Mouse (Mus musculus) G1E (cell line): ENCODE results near the gene Rasal1. TPM values are rescaled to one million over a fixed set of nuclear protein-coding genes. Genes with fewer than 3 reads are reported as not detected.
A peak's percentile ranks its signal among the peaks of the same experiment; 100 is the strongest.

Experiments
- ATAC-seq: 2 replicates; pipeline ENCODE4 v1.8.0; 2016; ENCODE audit warnings: mild to moderate bottlenecking; ENCODE audit not compliant: insufficient number of reproducible peaks, poor library complexity, low FRiP score, severe bottlenecking; ENCODE audit errors: extremely low read depth
- DNase-seq: peaks from one replicate; pipeline ENCODE4 v3.0.0; 2012; ENCODE audit warnings: low spot score
- H3K27me3 ChIP-seq: 2 replicates; pipeline ENCODE4 v1.6.1; 2012; ENCODE audit warnings: mild to moderate bottlenecking, low read length, inconsistent platforms; ENCODE audit not compliant: insufficient read depth
- H3K36me3 ChIP-seq: replicated peaks from 2 replicates; pipeline ENCODE3; 2012; ENCODE audit warnings: mild to moderate bottlenecking, inconsistent platforms
- H3K4me1 ChIP-seq: 2 replicates; pipeline ENCODE4 v1.6.1; 2012; ENCODE audit warnings: low read depth, low read length, inconsistent platforms, mixed read lengths; ENCODE audit not compliant: insufficient read depth
- H3K4me3 ChIP-seq: 2 replicates; pipeline ENCODE4 v1.5.1; 2012; ENCODE audit warnings: low read depth, mild to moderate bottlenecking, inconsistent platforms, low read length, moderate library complexity, mixed read lengths
- H3K9me3 ChIP-seq: replicated peaks from 2 replicates; pipeline ENCODE4 v1.6.1; 2012; ENCODE audit warnings: inconsistent platforms
- CTCF ChIP-seq: IDR thresholded peaks from 2 replicates; pipeline ENCODE4 v1.5.1; 2012; ENCODE audit warnings: low read depth, low read length, inconsistent platforms, mixed read lengths
- GATA1 ChIP-seq: IDR thresholded peaks from 2 replicates; pipeline ENCODE4 v1.6.1; 2012; ENCODE audit warnings: borderline replicate concordance, low read length, inconsistent platforms, mixed read lengths
- GATA2 ChIP-seq: IDR thresholded peaks from 2 replicates; pipeline ENCODE4 v1.6.1; 2012; ENCODE audit warnings: low read depth, low read length, inconsistent platforms, borderline replicate concordance
- POLR2AphosphoS5 ChIP-seq: IDR thresholded peaks from 2 replicates; pipeline ENCODE4 v1.6.1; 2012; ENCODE audit warnings: low read depth, low read length, inconsistent platforms; ENCODE audit not compliant: insufficient replicate concordance
- TAL1 ChIP-seq: conservative IDR thresholded peaks from 2 replicates; pipeline ENCODE4 v1.6.1; 2012; ENCODE audit warnings: low read depth, low read length, inconsistent platforms, mixed read lengths
- polyA plus RNA-seq: library from polyadenylated mRNA; stranded (reverse); fragments of >175 nt; gene quantifications from 2 replicates; pipeline ENCODE4 v1.2.3, GENCODE M21; 2012
- total RNA-seq, 2 experiments: library from RNA; stranded (forward) in 1 of 2; stranded (reverse) in 1 of 2; fragments of 200-1000 nt in 1 of 2; fragments of >200 nt in 1 of 2; fragmentation: Nextera tagmentation in 1 of 2; gene quantifications; 2 replicates each; pipeline ENCODE4 v1.2.3; 2014 to 2017

The Rasal1 gene
- total and polyA plus RNA-seq, 3 experiments = 1.4 to 10.8 (median 5.6) TPM

DNA sequence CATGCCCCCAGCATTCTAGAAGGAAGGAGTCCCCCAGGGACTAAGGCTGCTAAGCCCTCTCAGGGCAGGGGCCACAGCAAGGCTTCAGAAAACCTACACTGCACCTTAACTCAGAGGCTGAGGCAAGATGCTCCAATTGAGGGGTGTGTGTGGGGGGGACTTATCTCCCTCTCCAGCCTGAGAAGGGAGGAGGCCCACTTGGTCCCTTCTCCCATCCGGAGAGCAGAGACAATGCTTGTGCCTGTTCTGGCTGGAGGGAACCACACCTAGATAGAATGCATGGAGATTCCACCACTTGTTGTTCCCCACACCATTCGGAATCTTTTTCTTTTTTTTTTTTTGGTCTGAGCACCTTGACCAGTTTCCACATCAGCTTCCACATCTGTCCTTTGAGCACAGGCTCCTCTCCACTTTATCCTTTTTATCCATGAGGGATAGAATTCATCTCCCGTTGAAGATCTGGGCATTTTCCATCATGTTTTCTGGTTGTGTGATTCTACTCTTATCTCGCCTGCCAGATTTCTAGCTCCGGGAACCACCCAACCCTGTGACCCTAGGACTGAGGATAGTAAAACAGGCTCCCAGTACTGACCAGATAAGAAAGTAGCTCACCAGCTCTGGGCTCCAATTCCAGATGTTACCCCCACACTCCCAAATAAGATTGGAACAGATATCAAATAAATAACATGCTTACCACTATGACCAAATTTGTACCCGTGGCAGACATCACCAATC lies 38.3 kb downstream of the Rasal1 start:
- Histone ChIP-seq H3K4me3 (peak overlapping the region; percentile 54; the same call in 1 of the 2 replicates), H3K9me3 (no peaks in the 10 kb centered on the region), H3K27me3 (peaks cover 21% of the 10 kb centered on the region), H3K36me3 (no peaks in the 10 kb centered on the region), H3K4me1 (peaks cover 97% of the 10 kb centered on the region)
- TF ChIP-seq CTCF (no peak), GATA1 (no peak), TAL1 (peak; percentile 88)
- peak; percentile 75 for ATAC-seq
- peak; percentile 80 for DNase-seq

- no peak for TF ChIP-seq GATA1
- no peak for TF ChIP-seq CTCF
- TF ChIP-seq TAL1 = no peak; the same call in 1 of the 2 replicates
- H3K9me3 ChIP-seq = no peaks in the 10 kb centered on the region
- no peak for ATAC-seq
- H3K4me3 ChIP-seq = peak overlapping the region; percentile 57; the same call in 1 of the 2 replicates
- H3K27me3 ChIP-seq = peaks cover 21% of the 10 kb centered on the region
- H3K4me1 ChIP-seq = peaks cover 94% of the 10 kb centered on the region
- no peaks in the 10 kb centered on the region for H3K36me3 ChIP-seq
- DNase-seq = no peak
Measured at GRCm38 (mm10) chr5:120687484-120687851, 38.9 kb downstream of the Rasal1 start.

DNA sequence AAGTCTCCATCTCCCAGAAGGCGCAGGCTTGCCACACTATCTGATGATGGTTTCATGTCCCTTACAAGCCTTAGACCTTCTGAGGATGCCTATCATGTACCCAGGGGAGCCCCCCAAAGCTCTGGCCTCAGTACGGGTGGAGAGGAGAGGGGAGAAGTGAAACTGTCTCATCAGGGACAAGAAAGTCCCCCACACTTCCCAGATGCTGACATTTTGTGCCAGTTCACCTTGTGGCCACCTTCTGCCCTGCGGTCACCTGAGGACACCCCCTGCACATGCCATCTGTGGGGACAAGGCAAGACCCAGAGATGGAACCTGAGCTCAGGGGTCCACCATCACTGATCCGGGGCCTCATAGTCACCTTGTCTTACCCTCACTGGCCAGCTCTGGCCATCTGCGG lies 39.3 kb downstream of the Rasal1 start:
- DNase-seq (no peak), ATAC-seq (no peak)
- H3K4me3 ChIP-seq = peak overlapping the region; percentile 57; the same call in 1 of the 2 replicates

DNA sequence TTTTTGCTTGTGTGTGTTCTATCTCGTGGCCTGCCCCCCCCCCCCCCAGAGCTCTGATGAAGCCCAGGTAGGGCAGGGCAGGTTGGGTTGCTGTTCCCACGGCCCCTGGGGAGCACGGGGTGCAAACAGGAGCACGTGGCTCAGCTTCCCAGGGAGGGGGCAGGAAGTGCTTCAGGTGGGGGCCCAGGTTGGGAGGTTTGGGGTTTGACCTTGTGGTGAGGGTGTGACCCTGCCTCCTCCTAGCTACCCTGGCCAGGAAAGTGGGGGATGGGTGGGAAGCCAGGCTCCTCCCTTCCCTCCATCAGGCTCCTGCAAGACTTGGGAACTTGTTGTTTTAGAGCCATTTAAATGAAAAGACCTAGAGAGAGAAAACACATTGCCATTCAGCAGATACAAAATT lies 39.8 kb downstream of the Rasal1 start:
- no peak for TF ChIP-seq CTCF
- TF ChIP-seq GATA2 = no peak
- no peak for TF ChIP-seq POLR2AphosphoS5
- TF ChIP-seq GATA1 = no peak
- no peak for TF ChIP-seq TAL1
- Histone ChIP-seq H3K4me1 (peaks cover 85% of the 10 kb centered on the region), H3K27me3 (peaks cover 24% of the 10 kb centered on the region), H3K9me3 (no peaks in the 10 kb centered on the region), H3K4me3 (peak overlapping the region; percentile 57; the same call in 1 of the 2 replicates), H3K36me3 (no peaks in the 10 kb centered on the region)
- DNase-seq = no peak
- ATAC-seq = no peak

More for the DNA sequence above, 39.3 kb downstream of the Rasal1 start:
- Histone ChIP-seq H3K36me3 (no peaks in the 10 kb centered on the region), H3K4me1 (peaks cover 90% of the 10 kb centered on the region), H3K9me3 (no peaks in the 10 kb centered on the region), H3K27me3 (peaks cover 22% of the 10 kb centered on the region)
- TF ChIP-seq GATA2 = no peak
- TF ChIP-seq CTCF = no peak
- TF ChIP-seq GATA1 = no peak
- no peak for TF ChIP-seq POLR2AphosphoS5
- TF ChIP-seq TAL1 = no peak

DNA sequence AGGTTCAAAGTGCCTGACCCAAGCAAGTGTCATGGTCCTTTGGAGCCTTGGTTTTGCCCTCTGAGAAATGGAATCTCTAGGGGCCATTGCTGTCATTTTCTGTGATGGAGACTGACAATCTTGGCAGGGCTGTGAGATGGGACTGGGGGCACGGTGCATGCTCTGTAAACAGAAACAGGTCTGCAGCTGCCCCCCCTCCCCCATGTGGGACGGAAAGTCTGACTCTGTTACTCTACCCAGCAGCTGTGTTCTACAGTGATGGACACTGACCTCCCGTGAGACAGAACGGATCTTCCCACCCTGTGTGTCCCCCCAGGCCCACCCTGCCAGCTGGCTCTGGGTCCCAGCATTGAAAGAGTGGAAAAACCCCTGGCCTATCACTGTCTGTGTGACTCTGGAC lies 41.8 kb downstream of the Rasal1 start:
- H3K4me3 ChIP-seq = no peak overlapping the region
- peaks cover 6% of the 10 kb centered on the region for H3K9me3 ChIP-seq
- ATAC-seq (no peak), DNase-seq (no peak)
- peaks cover 34% of the 10 kb centered on the region for H3K27me3 ChIP-seq
- H3K36me3 ChIP-seq = no peaks in the 10 kb centered on the region
- peaks cover 70% of the 10 kb centered on the region for H3K4me1 ChIP-seq
- no peak for TF ChIP-seq CTCF
- TF ChIP-seq GATA2 = no peak
- no peak for TF ChIP-seq GATA1
- no peak for TF ChIP-seq TAL1
- TF ChIP-seq POLR2AphosphoS5 = no peak

DNA sequence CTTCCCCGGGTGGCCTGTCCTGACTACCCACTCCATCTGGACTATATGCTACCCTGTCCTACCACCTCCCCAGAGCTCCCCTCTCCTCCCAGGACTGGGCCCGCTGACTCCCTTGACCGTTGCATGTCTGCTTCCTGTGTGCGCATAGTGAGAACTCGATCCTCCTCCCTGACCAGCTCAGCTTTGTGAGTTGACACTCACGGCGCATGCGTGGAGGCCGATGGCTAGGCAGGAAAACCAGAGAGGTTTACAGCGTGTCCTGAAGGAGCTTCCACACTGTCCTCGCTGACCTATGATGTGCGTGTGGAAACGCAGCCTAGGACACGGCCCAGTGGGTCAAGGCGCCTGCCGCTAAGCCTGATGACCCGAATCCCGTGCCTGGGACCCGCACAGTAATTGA lies 43.4 kb downstream of the Rasal1 start:
- ATAC-seq (no peak), DNase-seq (no peak)
- H3K36me3 ChIP-seq = no peaks in the 10 kb centered on the region
- H3K4me3 ChIP-seq = no peak overlapping the region
- peaks cover 48% of the 10 kb centered on the region for H3K27me3 ChIP-seq
- H3K4me1 ChIP-seq = peaks cover 67% of the 10 kb centered on the region
- peaks cover 6% of the 10 kb centered on the region for H3K9me3 ChIP-seq
- no peak for TF ChIP-seq TAL1
- no peak for TF ChIP-seq GATA1
- TF ChIP-seq GATA2 = no peak
- TF ChIP-seq POLR2AphosphoS5 = no peak
- no peak for TF ChIP-seq CTCF

GRCm38 (mm10) chr5:120693931-120694694 lies 45.5 kb downstream of the Rasal1 start:
- TF ChIP-seq TAL1 = no peak
- no peak for TF ChIP-seq GATA2
- no peak for TF ChIP-seq POLR2AphosphoS5
- H3K36me3 ChIP-seq = no peaks in the 10 kb centered on the region
- peaks cover 68% of the 10 kb centered on the region for H3K27me3 ChIP-seq
- peaks cover 6% of the 10 kb centered on the region for H3K9me3 ChIP-seq
- DNase-seq = no peak
- ATAC-seq = no peak
- H3K4me3 ChIP-seq = no peak overlapping the region
- peaks cover 57% of the 10 kb centered on the region for H3K4me1 ChIP-seq
